Mouse (Mus musculus) stomach, postnatal 0 days (tissue): Measurements from ENCODE around the gene Mfsd10. TPM values are rescaled to one million over a fixed set of nuclear protein-coding genes. Genes with fewer than 3 reads are reported as not detected.
"Not testable (repeated sequence)": the region's sequence is repeated elsewhere in the genome, so short reads cannot be mapped to it uniquely, and the experiment has no call there.

ENCODE experiments used
- ATAC-seq: fragments of 200-750 bp; cut with Nextera tagmentation; 2 replicates; pipeline ENCODE4 v1.8.0; 2017; ENCODE audit not compliant: low FRiP score, low TSS enrichment
- DNase-seq: peaks from one replicate; pipeline ENCODE4 v3.0.0-alpha.2; 2016; ENCODE audit warnings: low spot score
- H3K27ac ChIP-seq: fragments of 300-500 bp; sonication (generic); replicated peaks from 2 replicates; pipeline ENCODE4 v1.5.1; 2014; ENCODE audit warnings: mild to moderate bottlenecking, control low read depth
- H3K27me3 ChIP-seq: fragments of 300-500 bp; sonication (generic); 2 replicates; pipeline ENCODE4 v1.6.1; 2014; ENCODE audit warnings: low read length; ENCODE audit not compliant: control insufficient read depth, insufficient read depth
- H3K36me3 ChIP-seq: fragments of 300-500 bp; sonication (generic); 2 replicates; pipeline ENCODE4 v1.6.1; 2014; ENCODE audit warnings: low read length, mixed read lengths; ENCODE audit not compliant: control insufficient read depth, insufficient read depth
- H3K4me1 ChIP-seq: fragments of 300-500 bp; sonication (generic); replicated peaks from 2 replicates; pipeline ENCODE4 v1.6.1; 2014; ENCODE audit warnings: antibody characterized with exemption; ENCODE audit not compliant: control insufficient read depth, insufficient read depth
- H3K4me2 ChIP-seq: fragments of 300-500 bp; sonication (generic); replicated peaks from 2 replicates; pipeline ENCODE4 v1.6.1; 2014; ENCODE audit warnings: low read depth, mild to moderate bottlenecking, control low read depth, moderate library complexity
- H3K4me3 ChIP-seq: fragments of 300-500 bp; sonication (generic); 2 replicates; pipeline ENCODE4 v1.5.1; 2014; ENCODE audit warnings: low read depth, low read length, control low read depth
- H3K9ac ChIP-seq: fragments of 300-500 bp; sonication (generic); 2 replicates; pipeline ENCODE4 v1.6.1; 2014; ENCODE audit warnings: mild to moderate bottlenecking, low read length, control low read depth, mixed read lengths
- H3K9me3 ChIP-seq: fragments of 300-500 bp; sonication (generic); 2 replicates; pipeline ENCODE4 v1.6.1; 2016; ENCODE audit warnings: low read length; ENCODE audit not compliant: control insufficient read depth
- CTCF ChIP-seq: IDR thresholded peaks from 2 replicates; pipeline ENCODE4 v1.5.1; 2016; ENCODE audit warnings: antibody characterized with exemption, low read depth, mild to moderate bottlenecking, moderate library complexity
- EP300 ChIP-seq: optimal IDR thresholded peaks from 2 replicates; pipeline ENCODE3; 2016; ENCODE audit warnings: antibody characterized with exemption
- WGBS: fragments of 180-500 bp; shearing (Covaris S2); extraction: QIAGEN DNeasy Blood & Tissue Kit; methylation state at CpG from one replicate; pipeline ENCODE4 v1.1.7; 2014; 5-methylcytosine and 5-hydroxymethylcytosine counted together
- polyA plus RNA-seq: library from polyadenylated mRNA; unstranded; fragments of >200 nt; fragmentation: Nextera tagmentation; extraction: Ambion mirVana; gene quantifications from 2 replicates; pipeline ENCODE4 v1.2.1, GENCODE M21; 2015

The Mfsd10 gene
- polyA plus RNA-seq, 1 experiment from 2014 or later = 57.4 TPM

GRCm38 (mm10) chr5:34609966-34610365, 27.0 kb downstream of the Mfsd10 start:
- no peak overlapping the region for H3K4me3 ChIP-seq
- H3K4me1 ChIP-seq = no peaks in the 10 kb centered on the region
- no peaks in the 10 kb centered on the region for H3K9me3 ChIP-seq
- WGBS = 87% methylated on average over 4 of the region's 4 CpGs
- H3K27ac ChIP-seq = no peak overlapping the region
- no peak overlapping the region for H3K4me2 ChIP-seq
- DNase-seq (no peak), ATAC-seq (no peak)
- no peak overlapping the region for H3K9ac ChIP-seq
- TF ChIP-seq EP300 (no peak), CTCF (no peak)
- H3K36me3 ChIP-seq = peaks cover 25% of the 10 kb centered on the region
- no peaks in the 10 kb centered on the region for H3K27me3 ChIP-seq

DNA sequence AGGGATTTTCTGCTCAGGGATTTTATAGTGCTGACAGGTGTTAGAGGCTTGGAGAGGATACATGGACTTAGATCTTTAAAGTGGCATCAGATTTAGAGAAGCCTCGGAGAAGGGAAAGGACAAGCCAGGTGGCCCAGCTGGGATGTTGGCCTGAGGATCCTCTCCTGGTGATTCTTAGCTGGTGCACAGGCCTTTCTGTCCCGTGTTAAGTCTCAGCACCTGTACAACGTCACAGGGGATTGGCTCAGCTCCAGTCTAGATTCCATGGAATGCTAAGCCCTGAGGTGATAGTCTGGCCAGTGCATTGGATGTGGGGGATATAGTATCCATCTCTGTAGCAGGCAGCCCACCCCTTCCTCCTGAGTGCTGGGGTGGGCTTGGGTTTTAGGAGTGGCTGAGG, 28.8 kb downstream of the Mfsd10 start:
- H3K9ac ChIP-seq = no peak overlapping the region
- ATAC-seq (no peak), DNase-seq (no peak)
- H3K4me1 ChIP-seq = no peaks in the 10 kb centered on the region
- no peak overlapping the region for H3K4me3 ChIP-seq
- no peak overlapping the region for H3K27ac ChIP-seq
- TF ChIP-seq EP300 (no peak), CTCF (no peak)
- peaks cover 15% of the 10 kb centered on the region for H3K36me3 ChIP-seq
- H3K27me3 ChIP-seq = no peaks in the 10 kb centered on the region
- WGBS = 59% methylated on average over 3 of the region's 3 CpGs
- no peaks in the 10 kb centered on the region for H3K9me3 ChIP-seq
- no peak overlapping the region for H3K4me2 ChIP-seq

GRCm38 (mm10) chr5:34607100-34607880, 29.7 kb downstream of the Mfsd10 start:
- H3K9ac ChIP-seq = no peak overlapping the region
- WGBS = 80% methylated on average over 8 of the region's 8 CpGs
- no peak for TF ChIP-seq EP300
- TF ChIP-seq CTCF = peak; percentile 34
- H3K36me3 ChIP-seq = peaks cover 16% of the 10 kb centered on the region
- no peaks in the 10 kb centered on the region for H3K4me1 ChIP-seq
- no peaks in the 10 kb centered on the region for H3K9me3 ChIP-seq
- no peaks in the 10 kb centered on the region for H3K27me3 ChIP-seq
- no peak for DNase-seq
- H3K4me3 ChIP-seq = no peak overlapping the region
- ATAC-seq = no peak
- no peak overlapping the region for H3K4me2 ChIP-seq
- no peak overlapping the region for H3K27ac ChIP-seq

- DNase-seq (no peak), ATAC-seq (no peak)
- peaks cover 15% of the 10 kb centered on the region for H3K36me3 ChIP-seq
Observed at GRCm38 (mm10) chr5:34604576-34604975, 32.4 kb downstream of the Mfsd10 start.

DNA sequence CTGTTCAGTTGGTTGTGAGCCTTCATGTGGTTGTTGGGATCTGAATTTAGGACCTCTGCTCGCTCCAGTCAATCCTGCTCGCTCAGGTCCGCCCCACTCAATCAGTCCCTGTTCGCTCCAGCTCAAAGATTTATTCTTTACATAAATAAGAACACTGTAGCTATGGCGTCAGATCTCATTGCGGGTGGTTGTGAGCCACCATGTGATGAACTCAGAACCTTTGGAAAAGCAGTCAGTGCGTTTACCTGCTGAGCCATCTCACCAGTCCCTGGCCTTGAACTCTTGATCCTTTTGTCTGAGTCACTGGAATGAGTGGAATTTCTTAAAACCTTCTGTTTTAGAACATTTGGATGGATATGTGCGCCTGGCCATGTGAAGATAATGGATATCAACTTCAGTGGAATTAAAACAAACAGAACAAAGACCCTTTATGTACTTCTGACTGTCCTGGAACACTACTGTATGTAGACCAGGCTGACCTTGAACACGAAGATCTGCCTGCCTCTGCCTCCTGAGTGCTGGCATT, 43.7 kb downstream of the Mfsd10 start:
- WGBS = 93% methylated on average over 9 of the region's 9 CpGs
- ATAC-seq (no peak), DNase-seq (no peak)
- Histone ChIP-seq H3K9me3 (no peaks in the 10 kb centered on the region), H3K4me3 (no peak overlapping the region), H3K27me3 (no peaks in the 10 kb centered on the region), H3K4me2 (no peak overlapping the region), H3K36me3 (0 out of 2 replicates have a peak, but pooled peaks cover under 1% of the 10 kb centered on the region), H3K27ac (no peak overlapping the region), H3K4me1 (no peaks in the 10 kb centered on the region), H3K9ac (no peak overlapping the region)
- TF ChIP-seq EP300 (no peak), CTCF (no peak)

More at GRCm38 (mm10) chr5:34604576-34604975, 32.4 kb downstream of the Mfsd10 start:
- H3K9me3 ChIP-seq = no peaks in the 10 kb centered on the region
- 94% methylated on average over 5 of the region's 5 CpGs for WGBS
- no peak overlapping the region for H3K4me2 ChIP-seq
- TF ChIP-seq CTCF (no peak), EP300 (no peak)
- H3K9ac ChIP-seq = no peak overlapping the region
- no peak overlapping the region for H3K4me3 ChIP-seq
- no peaks in the 10 kb centered on the region for H3K27me3 ChIP-seq
- H3K27ac ChIP-seq = no peak overlapping the region
- no peaks in the 10 kb centered on the region for H3K4me1 ChIP-seq

DNA sequence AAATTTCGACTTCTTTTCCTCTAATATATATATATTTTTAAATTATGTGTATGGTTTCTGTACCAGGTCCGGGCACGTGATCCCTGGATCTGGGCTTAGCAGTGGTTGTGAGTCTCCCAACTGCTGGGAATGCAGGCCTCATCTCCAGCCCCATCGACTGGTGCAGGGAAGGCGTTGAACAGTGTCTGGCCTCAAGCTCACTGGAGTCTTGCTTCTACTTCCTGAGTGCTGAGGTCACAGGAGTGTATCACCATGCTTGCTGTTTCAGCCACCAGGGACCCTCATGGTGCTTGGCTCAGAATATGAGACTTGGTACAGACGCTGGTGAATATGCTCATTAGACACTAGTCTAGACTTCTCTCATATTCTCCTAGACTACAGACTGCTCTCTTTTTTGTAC, 44.3 kb downstream of the Mfsd10 start:
- ATAC-seq = no peak
- Histone ChIP-seq H3K27ac (no peak overlapping the region), H3K4me3 (no peak overlapping the region), H3K27me3 (no peaks in the 10 kb centered on the region), H3K9me3 (no peaks in the 10 kb centered on the region), H3K4me2 (no peak overlapping the region), H3K9ac (no peak overlapping the region), H3K36me3 (no peaks in the 10 kb centered on the region), H3K4me1 (no peaks in the 10 kb centered on the region)
- DNase-seq = no peak
- WGBS = 96% methylated on average over 6 of the region's 6 CpGs
- TF ChIP-seq EP300 = no peak
- no peak for TF ChIP-seq CTCF

DNA sequence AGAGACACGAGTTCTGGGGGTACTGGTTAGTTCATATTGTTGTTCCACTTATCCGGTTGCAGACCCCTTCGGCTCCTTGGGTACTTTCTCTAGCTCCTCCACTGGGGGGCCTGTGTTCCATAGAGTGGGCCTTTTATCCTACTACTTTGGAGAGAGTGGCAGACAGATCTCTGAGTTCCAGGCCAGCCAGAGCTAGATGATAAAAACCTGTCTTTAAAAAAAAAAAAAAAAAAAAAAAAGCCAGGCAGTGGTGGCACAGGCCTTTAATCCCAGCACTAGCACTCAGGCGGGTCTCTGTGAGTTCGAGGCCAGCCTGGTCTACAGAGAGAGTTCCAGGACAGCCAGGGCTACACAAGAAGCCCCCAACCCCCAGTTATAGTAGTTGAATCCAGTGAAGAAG, 44.8 kb downstream of the Mfsd10 start:
- H3K36me3 ChIP-seq, DNase-seq, H3K4me2 ChIP-seq, H3K27ac ChIP-seq, H3K9me3 ChIP-seq, H3K4me1 ChIP-seq, H3K4me3 ChIP-seq, H3K9ac ChIP-seq, ATAC-seq, H3K27me3 ChIP-seq: not testable (repeated sequence)
- WGBS = 94% methylated on average over 5 of the region's 5 CpGs
